Mouse (Mus musculus) cortical plate, adult 2 months (tissue): ENCODE results near the gene Adipoq.

Experiments
- CTCF ChIP-seq: fragments of 200-500 bp; IDR thresholded peaks from 2 replicates; pipeline ENCODE4 v1.5.1; 2011; ENCODE audit warnings: mild to moderate bottlenecking, control low read depth, low read length; ENCODE audit not compliant: insufficient read depth; ENCODE audit errors: extremely low read depth
- POLR2A ChIP-seq: fragments of 200-500 bp; IDR thresholded peaks from 2 replicates; pipeline ENCODE4 v1.6.1; 2011; ENCODE audit warnings: mild to moderate bottlenecking, low read length, control low read depth; ENCODE audit not compliant: insufficient read depth; ENCODE audit errors: extremely low read depth

DNA sequence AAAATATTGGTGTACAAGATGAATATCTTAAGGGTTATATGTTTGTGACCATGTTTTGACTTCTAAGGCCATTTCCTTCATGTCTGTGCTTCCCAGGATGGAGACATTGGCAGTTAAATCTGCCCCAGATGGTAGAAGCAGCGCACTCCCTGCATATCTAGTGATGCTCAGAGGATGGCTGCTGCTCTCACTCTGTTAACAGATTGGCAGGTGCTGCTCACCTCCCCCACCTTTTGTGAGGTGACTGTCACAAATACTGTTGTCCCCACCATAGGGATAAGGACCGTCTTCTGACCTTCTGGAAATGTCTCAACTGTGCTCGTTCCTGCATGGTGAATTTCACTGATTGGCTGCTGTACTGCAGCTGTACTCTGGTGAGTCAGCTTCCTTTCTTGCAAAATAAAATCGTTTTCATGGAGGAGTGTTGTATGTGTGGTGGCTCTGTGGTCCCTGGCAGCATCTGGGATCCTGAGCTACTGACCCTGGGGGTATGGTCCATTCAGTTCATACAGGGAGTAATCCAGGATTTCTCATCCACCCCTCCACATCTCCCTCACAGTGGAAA lies 9.8 kb upstream of the Adipoq start:
- TF ChIP-seq CTCF, result no peak
- TF ChIP-seq POLR2A, result no peak
